Mouse (Mus musculus) intestine, embryonic 14.5 days (tissue): ENCODE measurements at regions not wholly inside any gene's neighbourhood (a gene's known extent, or its start where the extent isn't known, plus 50 kb on each side); places are given as distances from the start of the nearest gene placed in this dataset.

ENCODE experiments used
- ATAC-seq: fragments of 200-750 bp; cut with Nextera tagmentation; replicated peaks from 2 replicates; pipeline ENCODE4 v1.8.0; 2017; ENCODE audit warnings: low read depth, moderate number of reproducible peaks, moderate TSS enrichment, moderate library complexity; ENCODE audit not compliant: low FRiP score, low TSS enrichment
- DNase-seq: peaks from one replicate; pipeline ENCODE4 v3.0.0-alpha.2; 2018; ENCODE audit warnings: low spot score
- H3K27ac ChIP-seq: fragments of 300-500 bp; sonication (generic); 2 replicates; pipeline ENCODE4 v1.5.1; 2014; ENCODE audit warnings: low read depth, mild to moderate bottlenecking, control low read depth
- H3K27me3 ChIP-seq: fragments of 300-500 bp; sonication (generic); replicated peaks from 2 replicates; pipeline ENCODE4 v1.6.1; 2014; ENCODE audit warnings: low read length, control low read depth; ENCODE audit not compliant: control insufficient read depth, insufficient read depth
- H3K36me3 ChIP-seq: fragments of 300-500 bp; sonication (generic); 2 replicates; pipeline ENCODE4 v1.6.1; 2014; ENCODE audit warnings: low read length, control low read depth; ENCODE audit not compliant: control insufficient read depth, insufficient read depth
- H3K4me1 ChIP-seq: fragments of 300-500 bp; sonication (generic); replicated peaks from 2 replicates; pipeline ENCODE4 v1.6.1; 2014; ENCODE audit warnings: low read length, control low read depth, mixed read lengths; ENCODE audit not compliant: control insufficient read depth, insufficient read depth
- H3K4me2 ChIP-seq: fragments of 300-500 bp; sonication (generic); 2 replicates; pipeline ENCODE4 v1.6.1; 2014; ENCODE audit warnings: low read length
- H3K4me3 ChIP-seq: fragments of 300-500 bp; sonication (generic); 2 replicates; pipeline ENCODE4 v1.5.1; 2014; ENCODE audit warnings: low read depth, low read length, control low read depth, mixed read lengths
- H3K9ac ChIP-seq: fragments of 300-500 bp; sonication (generic); 2 replicates; pipeline ENCODE4 v1.6.1; 2014; ENCODE audit warnings: mild to moderate bottlenecking, low read length
- H3K9me3 ChIP-seq: fragments of 300-500 bp; sonication (generic); 2 replicates; pipeline ENCODE4 v1.6.1; 2016; ENCODE audit warnings: low read length, control low read depth; ENCODE audit not compliant: control insufficient read depth
- WGBS: fragments of 180-500 bp; shearing (Covaris S2); extraction: QIAGEN DNeasy Blood & Tissue Kit; methylation state at CpG from one replicate; pipeline ENCODE4 v1.1.7; 2014; 5-methylcytosine and 5-hydroxymethylcytosine counted together

GRCm38 (mm10) chr3:50830926-50831325 is 387.5 kb upstream of the Slc7a11 start:
- H3K4me1 ChIP-seq, result no peaks in the 10 kb centered on the region
- no peak overlapping the region for H3K9ac ChIP-seq
- no peak overlapping the region for H3K4me3 ChIP-seq
- no peak for DNase-seq
- no peaks in the 10 kb centered on the region for H3K9me3 ChIP-seq
- no peak overlapping the region for H3K4me2 ChIP-seq
- H3K27ac ChIP-seq, result no peak overlapping the region
- H3K27me3 ChIP-seq, result no peaks in the 10 kb centered on the region
- H3K36me3 ChIP-seq, result no peaks in the 10 kb centered on the region
- 79% methylated on average over 9 of the region's 9 CpGs for WGBS
- no peak for ATAC-seq

DNA sequence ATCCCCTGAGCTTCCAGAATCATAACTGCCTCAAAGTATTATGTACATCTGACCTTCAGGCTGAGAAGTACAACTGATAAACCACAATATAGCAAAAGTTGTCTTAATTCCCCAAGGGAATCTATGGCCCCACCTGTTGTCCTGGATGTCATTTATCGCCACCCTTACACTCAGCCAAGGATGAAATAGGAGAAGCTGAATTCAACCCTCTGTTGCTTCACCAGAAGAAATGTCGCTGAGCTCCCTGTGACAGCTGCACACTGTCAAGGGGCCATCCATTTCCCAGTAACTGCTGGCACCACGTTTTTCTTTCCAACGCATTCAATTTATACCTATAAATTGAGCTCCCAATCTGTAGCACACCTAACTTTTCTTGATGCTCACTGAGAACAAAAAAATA is 382.0 kb upstream of the Noct start:
- H3K36me3 ChIP-seq, result no peaks in the 10 kb centered on the region
- no peak for ATAC-seq
- WGBS, result 54% methylated on average over 4 of the region's 4 CpGs
- no peak overlapping the region for H3K4me2 ChIP-seq
- H3K4me1 ChIP-seq, result no peaks in the 10 kb centered on the region
- no peaks in the 10 kb centered on the region for H3K9me3 ChIP-seq
- no peak overlapping the region for H3K4me3 ChIP-seq
- DNase-seq, result no peak
- H3K9ac ChIP-seq, result no peak overlapping the region
- no peak overlapping the region for H3K27ac ChIP-seq
- H3K27me3 ChIP-seq, result no peaks in the 10 kb centered on the region

DNA sequence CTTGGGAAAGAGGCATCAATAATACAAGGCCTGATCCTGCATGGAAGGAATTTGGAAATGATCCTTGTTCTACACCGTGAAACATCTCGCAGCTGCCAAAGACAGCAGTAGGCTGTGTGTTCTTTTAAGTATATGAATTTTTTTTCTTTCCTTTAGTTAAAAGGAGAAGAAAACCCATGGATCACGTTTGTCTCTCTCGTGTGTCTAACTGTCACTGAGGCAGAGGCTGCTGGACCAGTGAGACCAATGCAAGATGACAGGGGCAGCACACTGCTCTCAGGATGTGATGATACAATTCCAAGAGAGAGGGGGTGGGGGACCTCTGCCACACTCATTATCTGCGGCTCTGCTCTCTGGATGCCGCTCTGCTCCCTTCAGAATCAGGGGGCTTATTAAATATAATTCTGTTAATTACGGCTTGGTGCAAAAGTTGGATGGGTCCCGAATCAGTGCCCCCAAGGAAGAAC is 379.4 kb upstream of the Noct start:
- Histone ChIP-seq H3K9me3 (no peaks in the 10 kb centered on the region), H3K27ac (no peak overlapping the region), H3K4me1 (no peaks in the 10 kb centered on the region; the same call in 1 of the 2 replicates), H3K4me3 (no peak overlapping the region), H3K4me2 (no peak overlapping the region), H3K9ac (no peak overlapping the region), H3K27me3 (no peaks in the 10 kb centered on the region), H3K36me3 (no peaks in the 10 kb centered on the region)
- 79% methylated on average over 8 of the region's 8 CpGs for WGBS
- no peak for DNase-seq
- no peak for ATAC-seq

DNA sequence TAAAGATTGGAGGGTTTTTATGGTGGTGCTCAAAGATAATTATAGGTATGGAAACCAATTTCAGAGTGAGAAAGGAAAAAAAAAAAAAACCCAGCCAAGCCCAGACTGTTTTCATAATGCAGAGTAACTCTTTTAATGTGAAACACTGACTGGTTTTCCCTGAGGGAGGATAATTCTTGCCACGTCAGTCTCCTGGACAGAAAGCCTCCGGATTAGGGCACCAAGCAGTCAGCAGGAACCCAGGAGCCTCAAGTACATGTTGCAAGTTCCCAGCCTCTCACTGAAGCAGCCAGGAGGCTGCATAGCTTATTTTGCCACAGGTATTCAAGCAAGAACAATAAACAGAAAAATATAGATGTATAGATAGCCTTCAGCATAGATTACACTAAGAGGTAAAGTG is 378.9 kb upstream of the Noct start:
- 72% methylated on average over 2 of the region's 2 CpGs for WGBS
- no peak for ATAC-seq
- no peak overlapping the region for H3K4me3 ChIP-seq
- no peak overlapping the region for H3K4me2 ChIP-seq
- no peak for DNase-seq
- H3K4me1 ChIP-seq, result no peaks in the 10 kb centered on the region; the same call in 1 of the 2 replicates
- no peak overlapping the region for H3K27ac ChIP-seq
- H3K9me3 ChIP-seq, result no peaks in the 10 kb centered on the region
- no peak overlapping the region for H3K9ac ChIP-seq
- H3K27me3 ChIP-seq, result no peaks in the 10 kb centered on the region
- no peaks in the 10 kb centered on the region for H3K36me3 ChIP-seq

- Histone ChIP-seq H3K27ac (no peak overlapping the region), H3K27me3 (no peaks in the 10 kb centered on the region), H3K4me3 (no peak overlapping the region), H3K4me1 (no peaks in the 10 kb centered on the region; the same call in 1 of the 2 replicates), H3K9ac (no peak overlapping the region), H3K9me3 (no peaks in the 10 kb centered on the region), H3K36me3 (no peaks in the 10 kb centered on the region), H3K4me2 (no peak overlapping the region)
- 46% methylated on average over 3 of the region's 3 CpGs for WGBS
- DNase-seq (no peak), ATAC-seq (no peak)
Observed at GRCm38 (mm10) chr3:50848528-50848927, 375.7 kb upstream of the Noct start.

GRCm38 (mm10) chr3:50851083-50851637 is 373.1 kb upstream of the Noct start:
- Histone ChIP-seq H3K27ac (no peak overlapping the region), H3K4me2 (no peak overlapping the region)
- 79% methylated on average over 5 of the region's 5 CpGs for WGBS

GRCm38 (mm10) chr3:50867105-50867504 is 357.1 kb upstream of the Noct start:
- Histone ChIP-seq H3K9me3 (no peaks in the 10 kb centered on the region), H3K4me2 (no peak overlapping the region), H3K4me3 (no peak overlapping the region), H3K27ac (no peak overlapping the region), H3K36me3 (no peaks in the 10 kb centered on the region), H3K9ac (no peak overlapping the region), H3K4me1 (no peaks in the 10 kb centered on the region), H3K27me3 (no peaks in the 10 kb centered on the region)
- DNase-seq (no peak), ATAC-seq (no peak)
- WGBS, result 93% methylated on average over 1 of the region's 1 CpGs

More at GRCm38 (mm10) chr3:50851083-50851637, 373.1 kb upstream of the Noct start:
- Histone ChIP-seq H3K9me3 (no peaks in the 10 kb centered on the region), H3K4me1 (no peaks in the 10 kb centered on the region; the same call in 1 of the 2 replicates), H3K4me3 (no peak overlapping the region), H3K9ac (no peak overlapping the region), H3K27me3 (no peaks in the 10 kb centered on the region), H3K36me3 (no peaks in the 10 kb centered on the region)
- ATAC-seq (no peak), DNase-seq (no peak)

DNA sequence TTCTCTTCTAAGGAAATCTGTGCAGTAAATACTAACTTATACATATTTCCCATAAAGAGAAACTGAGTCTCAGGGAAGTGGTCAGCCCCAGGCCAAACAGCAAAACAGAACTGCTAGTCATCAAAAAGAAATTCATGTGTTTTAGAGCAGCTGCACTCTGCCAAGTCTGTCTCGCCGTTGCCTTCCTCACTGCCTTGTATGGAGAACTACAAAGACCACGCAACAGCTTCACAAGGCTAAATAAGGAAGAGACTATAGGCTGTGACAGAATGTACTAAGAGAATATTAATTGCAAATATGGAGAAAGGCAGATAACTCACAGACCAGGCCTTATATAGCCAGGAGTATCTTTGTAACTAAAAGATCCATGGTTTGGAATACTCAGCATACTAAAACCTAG is 355.0 kb upstream of the Noct start:
- H3K4me1 ChIP-seq, result no peaks in the 10 kb centered on the region
- no peak overlapping the region for H3K9ac ChIP-seq
- no peak overlapping the region for H3K4me2 ChIP-seq
- H3K27me3 ChIP-seq, result no peaks in the 10 kb centered on the region
- DNase-seq (no peak), ATAC-seq (no peak)
- no peaks in the 10 kb centered on the region for H3K9me3 ChIP-seq
- H3K36me3 ChIP-seq, result no peaks in the 10 kb centered on the region
- H3K4me3 ChIP-seq, result no peak overlapping the region
- 69% methylated on average over 3 of the region's 3 CpGs for WGBS
- H3K27ac ChIP-seq, result no peak overlapping the region

- 84% methylated on average over 4 of the region's 4 CpGs for WGBS
- H3K9me3 ChIP-seq, result no peaks in the 10 kb centered on the region
- DNase-seq (no peak), ATAC-seq (no peak)
- H3K4me3 ChIP-seq, result no peak overlapping the region
- no peak overlapping the region for H3K9ac ChIP-seq
- no peaks in the 10 kb centered on the region for H3K4me1 ChIP-seq
- no peaks in the 10 kb centered on the region for H3K27me3 ChIP-seq
- H3K27ac ChIP-seq, result no peak overlapping the region
- no peaks in the 10 kb centered on the region for H3K36me3 ChIP-seq
- H3K4me2 ChIP-seq, result no peak overlapping the region
Observed at GRCm38 (mm10) chr3:50879050-50879449, 345.2 kb upstream of the Noct start.
